Mouse (Mus musculus): Measurements from ENCODE around the gene Exoc4.

DNA sequence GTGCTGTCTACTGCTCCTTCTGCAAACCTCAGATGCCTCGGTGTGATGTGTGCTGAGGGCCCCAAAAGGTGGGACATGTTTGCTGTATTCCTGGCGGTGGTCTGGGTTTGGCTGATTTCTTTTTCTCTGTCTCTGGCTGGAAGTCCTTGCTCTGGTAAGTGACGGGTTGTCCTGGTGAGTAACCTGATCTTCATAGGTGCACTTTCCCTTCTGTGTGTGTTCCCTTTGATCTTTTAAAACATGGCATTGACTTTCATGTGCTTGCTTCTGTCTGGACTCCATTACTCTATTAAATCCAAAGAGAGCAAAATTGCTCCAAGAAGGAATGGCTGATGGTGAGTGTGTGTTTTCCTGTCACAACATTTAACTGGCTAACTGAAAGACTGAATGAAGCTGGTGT is 12.7 kb downstream of the Exoc4 start:
- TF ChIP-seq CTCF (IDR thresholded peaks at IDR 0.05; ENCODE audit: low read depth, low read length) (no peak), GATA1 (IDR thresholded peaks at IDR 0.05; ENCODE audit: borderline replicate concordance, low read length) (no peak)

Data from G1E (cell line).